Mouse (Mus musculus): ENCODE data around the gene Zfp687. TPM values are rescaled to one million over a fixed set of nuclear protein-coding genes. Genes with fewer than 3 reads are reported as not detected.

The Zfp687 gene
- polyA plus RNA-seq, 1 experiment from 2014 or later: 33.2 TPM

DNA sequence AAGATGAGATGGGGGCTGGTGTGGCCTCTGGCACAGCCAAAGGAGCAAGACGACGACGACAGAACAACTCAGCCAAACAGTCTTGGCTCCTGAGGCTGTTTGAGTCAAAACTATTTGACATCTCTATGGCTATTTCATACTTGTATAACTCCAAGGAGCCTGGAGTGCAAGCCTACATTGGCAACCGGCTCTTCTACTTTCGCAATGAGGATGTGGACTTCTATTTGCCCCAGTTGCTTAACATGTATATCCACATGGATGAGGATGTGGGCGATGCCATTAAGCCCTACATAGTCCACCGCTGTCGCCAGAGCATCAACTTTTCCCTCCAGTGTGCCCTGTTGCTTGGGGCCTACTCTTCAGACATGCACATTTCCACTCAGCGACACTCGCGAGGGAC, 30.9 kb downstream of the Zfp687 start:
- WGBS: 94% methylated on average over 11 of the region's 11 CpGs
- Histone ChIP-seq H3K4me1 (no peaks in the 10 kb centered on the region), H3K4me3 (no peak overlapping the region), H3K27me3 (replicated peaks) (no peaks in the 10 kb centered on the region), H3K9ac (no peak overlapping the region), H3K36me3 (peaks cover 40% of the 10 kb centered on the region), H3K27ac (no peak overlapping the region), H3K9me3 (no peaks in the 10 kb centered on the region), H3K4me2 (replicated peaks) (no peak overlapping the region)
- no peak for ATAC-seq (ENCODE audit: low FRiP score, low read depth)

DNA sequence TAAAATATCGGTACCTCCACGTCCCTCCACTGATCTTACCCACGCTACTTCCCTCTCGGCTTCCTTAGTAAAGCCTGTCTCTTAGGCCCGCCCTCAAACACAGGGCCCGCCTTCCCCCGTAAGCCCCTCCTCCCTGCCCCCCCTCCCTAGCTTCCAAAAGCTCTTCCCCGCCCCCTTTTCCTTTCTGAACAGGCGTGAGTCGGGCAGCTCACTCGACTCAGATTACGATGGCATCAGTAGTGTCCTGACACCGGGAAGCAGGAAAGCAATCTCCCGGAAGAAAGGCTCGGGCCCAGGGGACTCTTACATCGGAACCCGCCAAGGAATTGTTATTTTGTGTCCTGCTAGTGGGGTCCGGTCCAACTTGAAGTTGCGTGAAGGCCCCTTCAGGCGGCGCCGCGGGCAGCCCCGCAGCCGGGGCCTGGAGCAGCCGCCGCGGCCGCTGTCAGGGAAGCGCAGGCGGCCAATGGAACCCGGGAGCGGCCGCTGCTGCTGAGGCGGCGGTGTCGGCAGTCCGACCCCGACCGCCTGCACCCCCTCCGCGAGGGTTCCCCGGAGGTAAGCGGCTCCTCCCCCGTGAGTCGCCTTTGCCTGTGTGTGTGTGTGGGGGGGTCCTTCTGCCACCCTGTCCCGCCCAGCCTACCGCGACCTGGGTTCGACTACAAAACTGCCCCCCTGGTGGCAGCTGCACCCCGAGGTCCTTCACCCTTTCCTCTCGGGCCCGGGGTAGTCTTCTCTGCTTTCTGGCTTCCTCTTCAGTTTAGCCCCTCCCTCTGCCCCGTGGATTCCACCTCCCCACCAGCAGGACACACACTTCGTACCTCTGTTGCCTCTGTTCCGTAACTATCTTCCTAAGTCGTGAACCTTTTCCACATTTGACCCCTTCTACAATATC, 40.5 kb downstream of the Zfp687 start, which contains the start of gene Pi4kb:
TSS of gene Pi4kb (plus strand) at position 204 of the 895 bp plus-strand sequence.
- Histone ChIP-seq H3K4me3 (peak within 1 kb of the TSS; percentile 83), H3K36me3 (peaks cover 7% of the 10 kb centered on the region; the same call in 1 of the 2 replicates), H3K4me2 (replicated peaks) (peak within 1 kb of the TSS; percentile 80), H3K27ac (peak within 1 kb of the TSS; percentile 15), H3K9ac (peak within 1 kb of the TSS; percentile 93), H3K27me3 (replicated peaks) (no peaks in the 10 kb centered on the region), H3K9me3 (no peaks in the 10 kb centered on the region), H3K4me1 (peaks cover 17% of the 10 kb centered on the region)
- under 1% methylated on average over 56 of the region's 57 CpGs for WGBS
- peak; percentile 97 for ATAC-seq (ENCODE audit: low FRiP score, low read depth)

DNA sequence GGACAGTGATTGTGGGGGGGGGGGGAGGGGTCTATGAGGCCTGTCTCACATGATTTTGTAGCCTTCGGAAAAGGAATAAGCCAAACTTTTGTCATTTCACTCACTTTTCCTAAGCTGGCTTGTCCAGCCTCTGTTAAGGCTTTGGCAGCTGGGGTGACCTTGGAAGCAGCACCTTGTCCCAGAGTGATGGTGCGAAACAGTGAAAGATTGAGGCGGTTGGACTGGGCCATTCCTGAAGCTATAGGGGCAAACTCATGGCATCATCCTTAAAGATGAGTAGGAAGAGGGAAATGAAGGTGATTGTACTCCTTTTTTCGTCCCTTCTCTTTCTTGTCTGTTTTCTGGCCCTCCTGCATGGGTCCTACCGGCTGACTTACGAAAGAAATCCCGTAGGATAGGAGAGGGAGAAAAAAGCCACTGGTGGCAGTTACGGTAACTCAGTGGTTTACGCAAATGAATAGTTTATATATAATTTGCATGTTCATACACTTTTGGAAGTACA, 41.2 kb downstream of the Zfp687 start:
- 21% methylated on average over 9 of the region's 9 CpGs for WGBS
- Histone ChIP-seq H3K27ac (no peak overlapping the region), H3K4me2 (replicated peaks) (peak overlapping the region; percentile 80), H3K9ac (peak overlapping the region; percentile 93), H3K36me3 (peaks cover 7% of the 10 kb centered on the region; the same call in 1 of the 2 replicates), H3K4me1 (peaks cover 17% of the 10 kb centered on the region), H3K27me3 (replicated peaks) (no peaks in the 10 kb centered on the region), H3K4me3 (peak overlapping the region; percentile 83), H3K9me3 (no peaks in the 10 kb centered on the region)
- peak; percentile 18; the same call in 1 of the 2 replicates for ATAC-seq (ENCODE audit: low FRiP score, low read depth)

DNA sequence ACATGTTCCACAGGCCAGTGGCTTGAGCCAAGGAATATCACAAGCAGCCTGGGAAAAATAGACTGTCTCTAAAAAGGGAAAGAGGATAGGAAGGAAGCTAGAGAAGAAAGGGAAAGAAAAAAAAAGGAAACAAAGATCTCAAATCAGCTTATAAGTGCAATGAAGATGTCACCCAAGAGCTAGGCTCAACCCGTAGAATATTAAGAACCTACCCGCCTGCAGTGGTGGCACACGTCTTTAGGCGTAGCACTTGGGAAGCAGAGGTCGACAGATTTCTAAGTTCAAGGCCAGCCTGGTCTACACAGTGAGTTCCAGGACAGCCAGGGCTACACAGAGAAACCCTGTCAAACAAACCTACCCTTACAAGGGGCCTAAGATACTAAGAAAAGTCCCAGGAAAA, 41.6 kb downstream of the Zfp687 start:
- Histone ChIP-seq H3K4me2 (replicated peaks) (peak overlapping the region; percentile 80), H3K4me3 (no peak overlapping the region), H3K27me3 (replicated peaks) (no peaks in the 10 kb centered on the region), H3K36me3 (peaks cover 7% of the 10 kb centered on the region; the same call in 1 of the 2 replicates), H3K9me3 (no peaks in the 10 kb centered on the region), H3K9ac (no peak overlapping the region), H3K27ac (no peak overlapping the region), H3K4me1 (peaks cover 17% of the 10 kb centered on the region)
- ATAC-seq (ENCODE audit: low FRiP score, low read depth): no peak
- 86% methylated on average over 5 of the region's 5 CpGs for WGBS

DNA sequence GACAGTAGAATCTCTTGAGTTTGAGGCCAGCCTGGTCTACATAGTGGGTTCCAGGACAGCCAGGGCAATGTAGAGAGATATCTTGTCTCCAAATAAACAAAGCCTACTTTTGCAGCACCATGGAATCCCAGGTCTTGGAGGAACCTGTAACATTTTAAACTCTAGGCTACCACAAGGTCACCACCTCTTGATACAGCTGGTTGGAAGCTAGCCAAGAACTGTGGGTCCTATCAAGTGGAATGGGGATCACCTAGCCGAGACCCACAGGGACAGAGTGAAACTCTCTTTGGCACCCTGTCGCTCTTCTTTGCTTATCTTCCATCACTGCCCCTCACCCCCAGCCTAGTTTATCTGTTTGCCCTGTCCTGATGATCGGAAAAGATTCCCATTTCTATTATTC, 42.7 kb downstream of the Zfp687 start:
- Histone ChIP-seq H3K4me2 (replicated peaks) (no peak overlapping the region), H3K36me3 (peaks cover 3% of the 10 kb centered on the region; the same call in 1 of the 2 replicates), H3K27ac (no peak overlapping the region), H3K4me3 (no peak overlapping the region), H3K4me1 (peaks cover 17% of the 10 kb centered on the region), H3K27me3 (replicated peaks) (no peaks in the 10 kb centered on the region), H3K9me3 (no peaks in the 10 kb centered on the region), H3K9ac (no peak overlapping the region)
- ATAC-seq (ENCODE audit: low FRiP score, low read depth): no peak
- WGBS: 88% methylated on average over 3 of the region's 3 CpGs

DNA sequence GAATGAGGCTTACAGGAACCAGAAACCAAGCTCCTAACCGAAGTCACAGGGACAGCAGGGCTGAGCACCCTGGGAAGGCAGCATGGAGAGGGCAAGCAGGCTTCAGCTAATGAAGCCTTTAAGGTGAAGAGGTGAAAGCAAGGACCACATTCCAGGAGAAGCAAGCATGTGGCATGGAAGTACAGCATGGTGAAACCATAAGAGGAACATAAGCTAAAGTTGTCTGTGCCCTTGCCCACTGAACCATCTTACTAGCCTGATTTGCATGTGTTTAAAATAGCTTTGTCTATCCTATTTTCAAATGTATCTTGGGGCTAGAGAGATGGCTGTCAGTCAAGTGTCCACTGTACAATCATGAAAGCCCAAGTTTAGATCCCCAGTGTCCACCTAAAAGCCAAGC, 49.4 kb downstream of the Zfp687 start:
- no peak for ATAC-seq (ENCODE audit: low FRiP score, low read depth)
- Histone ChIP-seq H3K9ac (no peak overlapping the region), H3K27me3 (replicated peaks) (no peaks in the 10 kb centered on the region), H3K4me3 (no peak overlapping the region), H3K27ac (no peak overlapping the region), H3K4me2 (replicated peaks) (no peak overlapping the region), H3K9me3 (no peaks in the 10 kb centered on the region), H3K4me1 (no peaks in the 10 kb centered on the region), H3K36me3 (no peaks in the 10 kb centered on the region)
- WGBS: 73% methylated on average over 1 of the region's 1 CpGs

DNA sequence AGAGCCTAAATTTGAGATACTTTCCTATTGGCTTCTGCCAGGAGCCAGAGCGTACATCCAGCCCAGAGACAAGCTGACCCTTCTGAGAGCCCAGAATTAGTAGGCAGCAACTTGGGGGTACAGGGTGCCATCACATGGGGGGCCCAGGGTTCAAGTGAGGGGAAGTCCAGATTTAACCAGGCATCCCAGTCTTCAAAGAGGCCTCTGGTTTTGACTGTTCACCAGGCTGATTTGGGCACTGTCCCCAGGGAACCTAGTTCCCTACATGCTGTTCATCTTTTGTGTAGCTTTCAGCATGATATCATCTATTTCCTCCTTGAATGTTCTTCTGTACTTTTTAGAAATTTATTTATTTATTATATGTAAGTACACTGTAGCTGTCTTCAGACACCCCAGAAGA, 50.3 kb downstream of the Zfp687 start:
- WGBS: 90% methylated on average over 1 of the region's 1 CpGs
- Histone ChIP-seq H3K9me3 (no peaks in the 10 kb centered on the region), H3K27ac (no peak overlapping the region), H3K4me2 (replicated peaks) (no peak overlapping the region), H3K9ac (no peak overlapping the region), H3K4me3 (no peak overlapping the region), H3K36me3 (no peaks in the 10 kb centered on the region), H3K27me3 (replicated peaks) (no peaks in the 10 kb centered on the region), H3K4me1 (no peaks in the 10 kb centered on the region)
- no peak for ATAC-seq (ENCODE audit: low FRiP score, low read depth)

DNA sequence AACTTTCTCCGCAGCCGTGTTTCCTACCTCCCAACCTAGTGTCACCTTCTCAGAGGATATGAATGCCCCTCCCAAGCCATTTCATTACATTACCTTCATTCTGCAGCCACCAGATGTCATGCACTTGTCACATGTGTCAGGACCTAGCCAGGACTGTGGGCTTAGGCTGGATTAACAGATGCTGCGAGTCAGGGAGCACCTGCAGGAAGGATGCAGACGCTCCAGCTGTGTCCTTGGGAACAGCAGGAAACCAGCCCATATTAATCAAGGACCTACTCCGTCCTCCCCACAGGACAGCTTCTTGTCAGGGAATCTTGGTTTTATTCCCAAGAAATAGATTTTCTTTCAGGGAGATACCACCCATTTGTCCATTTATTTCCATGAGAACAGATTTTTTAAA, 54.9 kb downstream of the Zfp687 start:
- Histone ChIP-seq H3K36me3 (peaks cover 37% of the 10 kb centered on the region), H3K9me3 (no peaks in the 10 kb centered on the region), H3K27me3 (replicated peaks) (no peaks in the 10 kb centered on the region), H3K4me3 (no peak overlapping the region), H3K4me1 (peaks cover under 1% of the 10 kb centered on the region; the same call in 1 of the 2 replicates), H3K4me2 (replicated peaks) (no peak overlapping the region), H3K27ac (no peak overlapping the region), H3K9ac (0 out of 2 replicates have a peak overlapping the region, but pooled peaks have one; percentile 9)
- ATAC-seq (ENCODE audit: low FRiP score, low read depth): no peak
- 54% methylated on average over 5 of the region's 5 CpGs for WGBS

DNA sequence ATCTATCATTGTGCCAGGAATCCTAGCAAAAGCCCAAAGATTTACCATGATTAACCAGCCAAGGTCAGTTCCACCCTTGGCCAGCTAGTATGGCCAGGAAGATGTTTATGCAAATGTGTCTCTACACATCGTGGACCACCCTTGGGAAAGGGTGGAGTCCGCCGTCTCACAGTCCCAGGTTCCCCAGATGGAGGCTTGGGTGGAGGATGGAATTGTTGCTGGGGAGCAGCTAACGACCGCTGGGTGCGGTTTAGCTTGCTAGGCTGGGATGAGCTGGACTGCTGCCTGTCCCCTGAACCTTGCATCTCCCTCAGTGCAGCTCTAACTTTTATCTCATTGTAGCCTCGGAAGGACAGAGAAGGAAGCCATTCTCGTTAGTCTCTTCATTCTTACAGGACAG, 55.4 kb downstream of the Zfp687 start:
- no peak for ATAC-seq (ENCODE audit: low FRiP score, low read depth)
- Histone ChIP-seq H3K9me3 (no peaks in the 10 kb centered on the region), H3K27me3 (replicated peaks) (no peaks in the 10 kb centered on the region), H3K4me3 (no peak overlapping the region), H3K4me2 (replicated peaks) (no peak overlapping the region), H3K9ac (0 out of 2 replicates have a peak overlapping the region, but pooled peaks have one; percentile 9), H3K4me1 (peaks cover 5% of the 10 kb centered on the region; the same call in 1 of the 2 replicates), H3K36me3 (peaks cover 37% of the 10 kb centered on the region), H3K27ac (no peak overlapping the region)
- 60% methylated on average over 8 of the region's 8 CpGs for WGBS

DNA sequence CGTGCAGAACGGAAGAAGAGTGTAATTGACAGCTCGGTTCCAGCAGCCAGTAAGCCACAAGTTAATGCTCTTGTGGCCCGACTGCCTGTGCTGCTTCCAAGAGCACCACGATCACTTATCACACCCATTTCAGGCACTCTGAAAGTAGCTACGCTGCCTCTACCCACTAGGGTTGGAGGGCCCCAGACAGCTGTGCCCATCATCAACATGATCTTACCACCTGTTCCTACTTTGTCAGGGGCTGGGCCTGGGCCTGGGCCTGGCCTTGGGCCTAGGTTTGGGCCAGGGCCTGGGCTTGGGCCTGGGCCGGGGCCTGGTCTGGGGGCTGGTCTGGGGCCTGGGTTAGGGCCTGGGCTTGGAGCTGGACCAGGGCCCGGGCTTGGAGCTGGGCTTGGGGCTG, 57.0 kb downstream of the Zfp687 start:
- no peak for ATAC-seq (ENCODE audit: low FRiP score, low read depth)
- WGBS: 95% methylated on average over 8 of the region's 8 CpGs

More for the DNA sequence above, 57.0 kb downstream of the Zfp687 start:
- no peak overlapping the region for H3K27ac ChIP-seq
- H3K9ac ChIP-seq: no peak overlapping the region
- no peaks in the 10 kb centered on the region for H3K27me3 ChIP-seq (replicated peaks)
- H3K4me3 ChIP-seq: no peak overlapping the region
- peaks cover 6% of the 10 kb centered on the region; the same call in 1 of the 2 replicates for H3K4me1 ChIP-seq
- H3K9me3 ChIP-seq: no peaks in the 10 kb centered on the region
- H3K4me2 ChIP-seq (replicated peaks): no peak overlapping the region
- peaks cover 37% of the 10 kb centered on the region for H3K36me3 ChIP-seq
